ENCODE assay signal across 8 mouse cellular contexts in genomic region chr17:94834446-94835117, GRCm38 (mm10).
A peak's percentile ranks its signal among the peaks of the same experiment; 100 is the strongest.
DNase-seq lines count a peak whose midpoint lies in the region; ATAC-seq lines count a peak whose summit lies in the region.

No protein-coding gene starts in this region.

- no peaks in the 10 kb centered on the region; the same call in 1 of the 2 replicates for H3K36me3 ChIP-seq in hindbrain, embryonic 14.5 days (replicated peaks; ENCODE audit: control insufficient read depth, insufficient read depth)

- peak; percentile 99 for ATAC-seq in hindbrain, embryonic 14.5 days (ENCODE audit: low FRiP score)

- H3K4me2 ChIP-seq in hindbrain, embryonic 14.5 days (replicated peaks), result peak overlapping the region; percentile 61

- peak; percentile 95 for DNase-seq in R1 (ENCODE audit: low read depth, low spot score)
- DNase-seq in cerebellum, postnatal 25 days, result peak; percentile 81 to 85
- DNase-seq in frontal cortex, postnatal 25 days (ENCODE audit: low spot score in 2 of 2), result peak; percentile 66 to 74
- peak; percentile 81 for DNase-seq in hindbrain, embryonic 14.5 days (ENCODE audit: low spot score)
- peak; percentile 79 to 82 for DNase-seq in layer of hippocampus, postnatal 36 days
- DNase-seq in lung, postnatal 36 days, result peak; percentile 87
- DNase-seq in retina, postnatal 1 day, result peak; percentile 92
- DNase-seq in urinary bladder, adult 18-20 months (ENCODE audit: low spot score in 2 of 2), result peak; percentile 61 to 72

- peaks cover 3% of the 10 kb centered on the region; the same call in 1 of the 2 replicates for H3K9me3 ChIP-seq in hindbrain, embryonic 14.5 days (ENCODE audit: control insufficient read depth, low read length)

- peak overlapping the region; percentile 53 for H3K27ac ChIP-seq in hindbrain, embryonic 14.5 days

- 1% methylated on average over 20 of the region's 20 CpGs for WGBS in hindbrain, embryonic 14.5 days

- peak overlapping the region; percentile 57 for H3K4me3 ChIP-seq in hindbrain, embryonic 14.5 days (replicated peaks; ENCODE audit: low read length)

- no peaks in the 10 kb centered on the region for H3K27me3 ChIP-seq in hindbrain, embryonic 14.5 days (ENCODE audit: control insufficient read depth, insufficient read depth, low read length)

- H3K4me1 ChIP-seq in hindbrain, embryonic 14.5 days (replicated peaks; ENCODE audit: control insufficient read depth, insufficient read depth, low read length), result peaks cover 11% of the 10 kb centered on the region

- H3K9ac ChIP-seq in hindbrain, embryonic 14.5 days, result peak overlapping the region; percentile 63

Comparison
In these comparisons a context has a peak if more than half of its experiments do, and no peak if none do; other contexts are left out.
1. Peak in every context shown above with its lines: DNase-seq, ATAC-seq, H3K4me3 ChIP-seq and H3K27ac ChIP-seq.